Mouse (Mus musculus): ENCODE results near the gene Efcab3. TPM values are rescaled to one million over a fixed set of nuclear protein-coding genes. Genes with fewer than 3 reads are reported as not detected.

Efcab3 gene
- polyA plus RNA-seq, 1 experiment from 2014 or later = not detected

- peaks cover 10% of the 10 kb centered on the region for H3K4me1 ChIP-seq (replicated peaks)
- H3K4me2 ChIP-seq = no peak overlapping the region
- peaks cover 21% of the 10 kb centered on the region for H3K27me3 ChIP-seq (replicated peaks)
- H3K36me3 ChIP-seq = no peaks in the 10 kb centered on the region; the same call in 1 of the 2 replicates
- H3K4me3 ChIP-seq = no peak overlapping the region
- H3K27ac ChIP-seq (ENCODE audit: poor library complexity, severe bottlenecking) = no peak overlapping the region
- no peak for ATAC-seq (ENCODE audit: insufficient number of reproducible peaks, low FRiP score)
- peaks cover 29% of the 10 kb centered on the region for H3K9me3 ChIP-seq (replicated peaks)
- 85% methylated on average over 2 of the region's 2 CpGs for WGBS
- no peak overlapping the region for H3K9ac ChIP-seq
These were observed 98.0 kb downstream of the Efcab3 start for GRCm38 (mm10) chr11:105161411-105161810.

- Histone ChIP-seq H3K27me3 (replicated peaks) (peaks cover 26% of the 10 kb centered on the region), H3K27ac (ENCODE audit: poor library complexity, severe bottlenecking) (no peak overlapping the region), H3K4me2 (0 out of 2 replicates have a peak overlapping the region, but pooled peaks have one; percentile 5), H3K36me3 (no peaks in the 10 kb centered on the region; the same call in 1 of the 2 replicates), H3K4me1 (replicated peaks) (no peaks in the 10 kb centered on the region), H3K9ac (no peak overlapping the region), H3K4me3 (no peak overlapping the region), H3K9me3 (replicated peaks) (peaks cover 31% of the 10 kb centered on the region)
- 65% methylated on average over 69 of the region's 69 CpGs for WGBS
- no peak for ATAC-seq (ENCODE audit: insufficient number of reproducible peaks, low FRiP score)
These were observed 101.4 kb downstream of the Efcab3 start for GRCm38 (mm10) chr11:105164516-105165510.

DNA sequence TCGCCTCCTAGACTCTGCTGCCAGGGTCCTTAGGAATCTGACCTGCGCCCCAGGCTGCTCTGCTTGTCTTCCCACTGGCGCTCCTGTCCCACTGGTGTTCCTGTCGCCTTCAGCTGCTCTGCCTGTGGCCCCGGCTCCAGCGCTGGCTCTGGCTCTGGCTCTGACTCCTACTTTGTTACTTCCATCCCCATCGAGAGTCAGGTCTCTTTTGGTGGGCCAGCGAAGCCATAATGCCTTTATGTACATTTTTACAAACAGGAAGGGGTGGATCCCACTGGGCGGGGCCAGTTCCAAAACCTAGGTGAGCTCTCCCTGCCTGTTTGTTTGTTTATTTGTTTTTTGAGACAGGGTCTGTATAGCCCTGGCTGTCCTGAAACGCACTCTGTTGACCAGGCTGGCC, 103.4 kb downstream of the Efcab3 start:
- WGBS = 86% methylated on average over 10 of the region's 10 CpGs
- H3K27me3 ChIP-seq (replicated peaks) = peaks cover 26% of the 10 kb centered on the region
- peaks cover 31% of the 10 kb centered on the region for H3K9me3 ChIP-seq (replicated peaks)
- H3K27ac ChIP-seq (ENCODE audit: poor library complexity, severe bottlenecking) = no peak overlapping the region
- no peak overlapping the region for H3K9ac ChIP-seq
- no peaks in the 10 kb centered on the region for H3K4me1 ChIP-seq (replicated peaks)
- H3K4me3 ChIP-seq = no peak overlapping the region
- no peak overlapping the region for H3K4me2 ChIP-seq
- no peak for ATAC-seq (ENCODE audit: insufficient number of reproducible peaks, low FRiP score)
- H3K36me3 ChIP-seq = no peaks in the 10 kb centered on the region; the same call in 1 of the 2 replicates

Other genes with a start within 250 kb of the Efcab3 start
- 28.6 and 30.0 TPM in 2 replicates for gene Mettl2, start 62.8 kb downstream of the Efcab3 start, polyA plus RNA-seq (2016; fragmentation: Nextera tagmentation; extraction: Ambion mirVana)
- gene Gm10842, start 83.3 kb downstream of the Efcab3 start, polyA plus RNA-seq (2016; fragmentation: Nextera tagmentation; extraction: Ambion mirVana) = not detected in 2 replicates
- gene Tlk2, start 115.2 kb downstream of the Efcab3 start, polyA plus RNA-seq (2016; fragmentation: Nextera tagmentation; extraction: Ambion mirVana) = 20.7 and 21.0 TPM in 2 replicates
- 16.0 and 16.3 TPM in 2 replicates for gene Mrc2, start 229.1 kb downstream of the Efcab3 start, polyA plus RNA-seq (2016; fragmentation: Nextera tagmentation; extraction: Ambion mirVana)

All from heart, embryonic 12.5 days (tissue).